Mouse (Mus musculus): Measurements from ENCODE around the gene Kazn. TPM values are rescaled to one million over a fixed set of nuclear protein-coding genes. Genes with fewer than 3 reads are reported as not detected.

Kazn gene
- total RNA-seq, 2 experiments from 2014 or later: 82.9 to 90.9 TPM

- no peak for DNase-seq (ENCODE audit: extremely low spot score in 1 of 2, low spot score in 2 of 2)
- intact Hi-C loops (cut with DNase I): loop anchor here (5.0 kb wide), 1 partner anchor 52 kb away; the partner anchor contains the start of gene Kazn
- no peak for TF ChIP-seq CTCF (IDR thresholded peaks at IDR 0.05)
- no peak overlapping the region for H3K27ac ChIP-seq
- no peak overlapping the region for H3K4me3 ChIP-seq
Measured at GRCm38 (mm10) chr4:142184852-142185532, 54.2 kb downstream of the Kazn start.

GRCm38 (mm10) chr4:142183591-142183990 is 55.6 kb downstream of the Kazn start:
- intact Hi-C loops (cut with DNase I): loop anchor here (5.0 kb wide), 1 partner anchor 54 kb away; the partner anchor contains the start of gene Kazn
- Histone ChIP-seq H3K27ac (no peak overlapping the region), H3K4me3 (no peak overlapping the region)
- DNase-seq (ENCODE audit: extremely low spot score in 1 of 2, low spot score in 2 of 2): no peak
- peak; percentile 24 for TF ChIP-seq CTCF (IDR thresholded peaks at IDR 0.05)

DNA sequence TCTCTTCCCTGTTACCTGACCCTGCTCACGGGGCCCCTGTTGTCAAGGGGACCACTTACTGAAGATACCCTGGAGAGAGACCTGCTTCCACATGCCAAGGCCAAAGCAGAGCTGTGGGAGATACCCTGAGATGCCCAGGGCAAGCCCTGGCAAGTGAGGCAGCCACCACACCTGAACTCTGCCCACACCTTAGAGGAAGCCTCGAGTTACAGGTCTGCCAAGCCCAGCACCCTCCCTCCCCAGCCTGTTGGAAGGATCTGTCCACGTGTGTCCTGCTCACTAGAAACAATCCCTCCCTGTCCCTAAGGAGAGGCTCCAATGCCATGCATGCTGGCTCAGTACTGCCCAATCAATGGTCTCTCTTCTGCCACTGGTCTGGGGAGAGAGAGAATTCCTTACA is 56.2 kb downstream of the Kazn start:
- intact Hi-C loops (cut with DNase I): loop anchor here (5.0 kb wide), 1 partner anchor 54 kb away; the partner anchor contains the start of gene Kazn
- TF ChIP-seq CTCF (IDR thresholded peaks at IDR 0.05): no peak

GRCm38 (mm10) chr4:142181646-142182045 is 57.6 kb downstream of the Kazn start:
- DNase-seq (ENCODE audit: extremely low spot score in 1 of 2, low spot score in 2 of 2): no peak
- H3K27ac ChIP-seq: no peak overlapping the region
- intact Hi-C loops (cut with DNase I): loop anchor here (5.0 kb wide), 1 partner anchor 56 kb away; the partner anchor contains the start of gene Kazn
- no peak for TF ChIP-seq CTCF (IDR thresholded peaks at IDR 0.05)
- no peak overlapping the region for H3K4me3 ChIP-seq

More for the DNA sequence above, 56.2 kb downstream of the Kazn start:
- H3K4me3 ChIP-seq: no peak overlapping the region
- H3K27ac ChIP-seq: no peak overlapping the region
- no peak for DNase-seq (ENCODE audit: extremely low spot score in 1 of 2, low spot score in 2 of 2)

DNA sequence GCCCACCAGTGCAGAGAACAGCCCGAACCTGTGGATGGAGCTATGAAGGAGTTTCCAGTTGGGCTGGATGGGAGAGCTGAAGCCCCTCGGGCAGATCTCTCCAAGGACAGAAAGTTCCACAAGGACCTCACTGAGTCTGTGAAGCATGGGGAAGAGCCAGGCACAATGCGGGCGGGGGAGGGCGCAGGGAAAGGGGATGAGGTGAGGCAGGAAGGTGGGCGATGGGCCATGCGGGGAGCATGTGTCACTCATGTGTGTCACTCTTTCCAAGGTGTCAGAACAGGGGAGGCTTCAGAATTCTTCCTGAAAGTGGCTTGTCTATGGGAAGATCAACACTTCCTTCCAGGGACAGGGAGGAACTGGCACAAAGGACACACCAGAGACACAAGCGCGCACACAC is 58.3 kb downstream of the Kazn start:
- peak overlapping the region; percentile 1; the same call in 1 of the 2 replicates for H3K27ac ChIP-seq
- no peak for TF ChIP-seq CTCF (IDR thresholded peaks at IDR 0.05)
- H3K4me3 ChIP-seq: no peak overlapping the region
- no peak for DNase-seq (ENCODE audit: extremely low spot score in 1 of 2, low spot score in 2 of 2)
- intact Hi-C loops (cut with DNase I): loop anchor here (5.0 kb wide), 1 partner anchor 56 kb away; the partner anchor contains the start of gene Kazn

DNA sequence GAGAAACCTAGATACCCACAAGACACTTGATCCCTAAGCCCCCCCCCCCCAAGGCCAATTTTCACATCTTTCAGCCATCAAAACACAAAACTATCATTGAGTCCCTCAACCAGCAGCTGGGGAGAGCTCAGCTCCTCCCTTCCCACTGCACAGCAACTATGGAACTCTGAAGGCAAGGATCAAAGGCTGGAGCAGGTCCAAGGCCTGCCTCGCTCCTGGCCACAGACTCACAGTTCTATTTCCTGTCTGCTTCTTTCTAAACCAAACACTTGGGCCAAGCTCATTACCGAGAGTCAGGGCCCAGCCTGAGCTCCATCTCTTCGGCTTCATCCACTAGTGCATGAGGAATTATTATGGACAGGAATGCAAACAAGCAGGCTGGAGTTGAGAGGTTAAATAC is 58.9 kb downstream of the Kazn start:
- H3K27ac ChIP-seq: peak overlapping the region; percentile 69
- H3K4me3 ChIP-seq: no peak overlapping the region
- TF ChIP-seq CTCF (IDR thresholded peaks at IDR 0.05): no peak
- peak in 1 of 2 experiments; percentile 55 for DNase-seq (ENCODE audit: extremely low spot score in 1 of 2, low spot score in 2 of 2)
- intact Hi-C loops (cut with DNase I): loop anchor here (5.0 kb wide), 1 partner anchor 57 kb away; the partner anchor contains the start of gene Kazn

GRCm38 (mm10) chr4:142179531-142179930 is 59.7 kb downstream of the Kazn start:
- Histone ChIP-seq H3K27ac (peak overlapping the region; percentile 69; the same call in 1 of the 2 replicates), H3K4me3 (no peak overlapping the region)
- DNase-seq (ENCODE audit: extremely low spot score in 1 of 2, low spot score in 2 of 2): peak in 1 of 2 experiments; percentile 32
- intact Hi-C loops (cut with DNase I): no loop called here
- TF ChIP-seq CTCF (IDR thresholded peaks at IDR 0.05): peak; percentile 2; the same call in 1 of the 2 replicates

DNA sequence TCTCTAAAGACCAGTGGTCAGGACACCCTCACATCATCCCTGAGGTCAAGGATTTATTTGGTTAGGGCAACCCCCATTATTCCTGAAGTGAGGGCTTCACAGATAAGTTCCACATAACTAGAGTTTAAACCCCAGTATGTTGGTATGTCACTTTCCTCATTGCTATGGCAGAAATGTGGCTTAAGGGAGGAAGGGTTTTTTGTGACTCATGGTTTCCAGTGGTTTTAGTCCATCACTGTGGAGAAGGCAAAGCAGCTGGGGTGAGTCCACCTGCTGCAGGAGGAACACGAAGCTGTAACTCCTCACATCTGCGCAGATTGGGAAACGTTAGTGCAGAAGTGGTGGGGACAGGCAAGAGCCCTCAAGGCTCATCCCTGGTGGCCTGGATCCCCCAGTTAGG is 62.5 kb downstream of the Kazn start:
- no peak overlapping the region for H3K4me3 ChIP-seq
- no peak for TF ChIP-seq CTCF (IDR thresholded peaks at IDR 0.05)
- H3K27ac ChIP-seq: no peak overlapping the region
- intact Hi-C loops (cut with DNase I): no loop called here
- no peak for DNase-seq (ENCODE audit: extremely low spot score in 1 of 2, low spot score in 2 of 2)

GRCm38 (mm10) chr4:142173981-142174485 is 65.2 kb downstream of the Kazn start:
- no peak overlapping the region for H3K4me3 ChIP-seq
- intact Hi-C loops (cut with DNase I): no loop called here
- peak overlapping the region; percentile 40; the same call in 1 of the 2 replicates for H3K27ac ChIP-seq
- no peak for TF ChIP-seq CTCF (IDR thresholded peaks at IDR 0.05)
- DNase-seq (ENCODE audit: extremely low spot score in 1 of 2, low spot score in 2 of 2): no peak

- peak overlapping the region; percentile 24; the same call in 1 of the 2 replicates for H3K27ac ChIP-seq
- intact Hi-C loops (cut with DNase I): no loop called here
- H3K4me3 ChIP-seq: no peak overlapping the region
- no peak for DNase-seq (ENCODE audit: extremely low spot score in 1 of 2, low spot score in 2 of 2)
- TF ChIP-seq CTCF (IDR thresholded peaks at IDR 0.05): no peak
Measured at GRCm38 (mm10) chr4:142172942-142173341, 66.3 kb downstream of the Kazn start.

DNA sequence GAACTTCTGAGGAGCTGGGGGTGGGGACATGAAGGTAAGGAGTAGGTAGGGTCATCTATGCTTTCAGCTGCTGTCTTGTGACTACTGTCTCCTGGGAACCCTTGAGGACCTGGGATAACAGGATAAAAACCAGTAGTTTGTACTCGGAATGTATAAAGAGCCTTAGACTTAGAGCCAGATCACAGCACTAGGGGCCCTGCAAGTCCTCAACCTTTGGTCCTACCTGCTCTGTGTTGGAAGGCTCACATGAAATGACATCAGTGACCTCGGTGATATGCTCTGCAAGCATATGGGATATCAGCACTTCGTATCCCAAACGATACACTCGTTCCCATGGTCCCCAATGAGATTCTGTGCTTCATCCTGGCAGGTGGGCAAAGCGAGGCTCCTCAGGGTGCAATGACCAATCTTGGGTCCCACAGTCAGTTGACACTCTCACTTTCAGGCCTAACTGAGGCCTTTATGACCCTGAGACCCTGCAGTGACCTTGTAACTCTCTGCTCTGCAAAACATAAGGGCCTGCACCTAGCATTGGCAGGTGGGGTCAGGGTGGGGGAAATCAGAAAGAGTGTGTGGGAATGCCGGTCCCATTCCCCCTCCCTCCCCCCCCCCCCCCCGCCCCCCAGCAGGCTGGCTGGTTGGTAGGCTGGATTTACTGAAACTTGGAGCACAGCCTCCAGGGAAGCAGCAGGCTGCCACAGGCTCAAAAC is 67.3 kb downstream of the Kazn start:
- no peak for DNase-seq (ENCODE audit: extremely low spot score in 1 of 2, low spot score in 2 of 2)
- intact Hi-C loops (cut with DNase I): no loop called here
- H3K27ac ChIP-seq: no peak overlapping the region

More for the DNA sequence above, 67.3 kb downstream of the Kazn start:
- H3K4me3 ChIP-seq: no peak overlapping the region
- TF ChIP-seq CTCF (IDR thresholded peaks at IDR 0.05): no peak
